Mouse (Mus musculus): ENCODE measurements around the gene Zfp951. TPM values are rescaled to one million over a fixed set of nuclear protein-coding genes. Genes with fewer than 3 reads are reported as not detected.
"Not testable (repeated sequence)": the region's sequence is repeated elsewhere in the genome, so short reads cannot be mapped to it uniquely, and the experiment has no call there.

The Zfp951 gene
- polyA plus RNA-seq (2014; fragmentation: Nextera tagmentation; extraction: Ambion mirVana), result 3.4 and 5.2 TPM in 2 replicates

GRCm38 (mm10) chr5:104859962-104860525 lies at the start of gene Zfp951:
Gene Zfp951, minus strand, starts transcription at chr5:104860070.
- H3K36me3 ChIP-seq (replicated peaks; ENCODE audit: control insufficient read depth, insufficient read depth); H3K27ac ChIP-seq; H3K4me1 ChIP-seq (replicated peaks; ENCODE audit: control insufficient read depth, insufficient read depth, low read length); H3K9me3 ChIP-seq (ENCODE audit: control insufficient read depth, low read length); H3K9ac ChIP-seq; H3K27me3 ChIP-seq (ENCODE audit: control insufficient read depth, insufficient read depth, low read length): not testable (repeated sequence)
- DNase-seq (ENCODE audit: low spot score) (peak; percentile 60), ATAC-seq (ENCODE audit: low FRiP score) (peak; percentile 94)
- H3K4me2 ChIP-seq (replicated peaks), result peak within 1 kb of the TSS; percentile 28
- H3K4me3 ChIP-seq (replicated peaks; ENCODE audit: low read length), result peak within 1 kb of the TSS; percentile 24
- WGBS, result 43% methylated on average over 11 of the region's 12 CpGs

- not testable (repeated sequence) for H3K9me3 ChIP-seq (ENCODE audit: control insufficient read depth, low read length); H3K36me3 ChIP-seq (replicated peaks; ENCODE audit: control insufficient read depth, insufficient read depth); H3K27me3 ChIP-seq (ENCODE audit: control insufficient read depth, insufficient read depth, low read length); H3K9ac ChIP-seq; H3K4me2 ChIP-seq (replicated peaks); DNase-seq (ENCODE audit: low spot score); H3K27ac ChIP-seq; H3K4me3 ChIP-seq (replicated peaks; ENCODE audit: low read length); H3K4me1 ChIP-seq (replicated peaks; ENCODE audit: control insufficient read depth, insufficient read depth, low read length); ATAC-seq (ENCODE audit: low FRiP score)
- WGBS, result 84% methylated on average over 5 of the region's 5 CpGs
Measured at GRCm38 (mm10) chr5:104906556-104906955, 46.7 kb upstream of the Zfp951 start.

GRCm38 (mm10) chr5:104859045-104859961 lies 567 bp downstream of the Zfp951 start:
- Histone ChIP-seq H3K4me2 (replicated peaks) (peak overlapping the region; percentile 22), H3K4me3 (replicated peaks; ENCODE audit: low read length) (peak overlapping the region; percentile 24), H3K9me3 (ENCODE audit: control insufficient read depth, low read length) (peaks cover 14% of the 10 kb centered on the region; the same call in 1 of the 2 replicates)
- not testable (repeated sequence) for H3K4me1 ChIP-seq (replicated peaks; ENCODE audit: control insufficient read depth, insufficient read depth, low read length); H3K9ac ChIP-seq; H3K36me3 ChIP-seq (replicated peaks; ENCODE audit: control insufficient read depth, insufficient read depth); H3K27ac ChIP-seq; DNase-seq (ENCODE audit: low spot score); H3K27me3 ChIP-seq (ENCODE audit: control insufficient read depth, insufficient read depth, low read length)
- ATAC-seq (ENCODE audit: low FRiP score), result peak; percentile 85
- WGBS, result 44% methylated on average over 10 of the region's 15 CpGs

- not testable (repeated sequence) for H3K4me1 ChIP-seq (replicated peaks; ENCODE audit: control insufficient read depth, insufficient read depth, low read length); ATAC-seq (ENCODE audit: low FRiP score); DNase-seq (ENCODE audit: low spot score); H3K4me2 ChIP-seq (replicated peaks); H3K9ac ChIP-seq; H3K27me3 ChIP-seq (ENCODE audit: control insufficient read depth, insufficient read depth, low read length); H3K4me3 ChIP-seq (replicated peaks; ENCODE audit: low read length); H3K27ac ChIP-seq; H3K36me3 ChIP-seq (replicated peaks; ENCODE audit: control insufficient read depth, insufficient read depth)
- WGBS, result 84% methylated on average over 3 of the region's 3 CpGs
- H3K9me3 ChIP-seq (ENCODE audit: control insufficient read depth, low read length), result peaks cover 20% of the 10 kb centered on the region
Measured at GRCm38 (mm10) chr5:104854546-104854945, 5.3 kb downstream of the Zfp951 start.

- H3K4me1 ChIP-seq (replicated peaks; ENCODE audit: control insufficient read depth, insufficient read depth, low read length), result no peaks in the 10 kb centered on the region
- no peaks in the 10 kb centered on the region for H3K36me3 ChIP-seq (replicated peaks; ENCODE audit: control insufficient read depth, insufficient read depth)
- H3K9me3 ChIP-seq (ENCODE audit: control insufficient read depth, low read length), result peaks cover 67% of the 10 kb centered on the region
- no peaks in the 10 kb centered on the region for H3K27me3 ChIP-seq (ENCODE audit: control insufficient read depth, insufficient read depth, low read length)
- H3K4me2 ChIP-seq (replicated peaks), result no peak overlapping the region
- ATAC-seq (ENCODE audit: low FRiP score) (no peak), DNase-seq (ENCODE audit: low spot score) (no peak)
- no peak overlapping the region for H3K9ac ChIP-seq
- H3K27ac ChIP-seq, result no peak overlapping the region
- no peak overlapping the region for H3K4me3 ChIP-seq (replicated peaks; ENCODE audit: low read length)
Measured at GRCm38 (mm10) chr5:104833330-104833729, 26.5 kb downstream of the Zfp951 start.

- H3K9me3 ChIP-seq (ENCODE audit: control insufficient read depth, low read length), result peaks cover 63% of the 10 kb centered on the region
- no peak overlapping the region for H3K9ac ChIP-seq
- WGBS, result 78% methylated on average over 1 of the region's 1 CpGs
- no peaks in the 10 kb centered on the region for H3K27me3 ChIP-seq (ENCODE audit: control insufficient read depth, insufficient read depth, low read length)
- H3K27ac ChIP-seq, result no peak overlapping the region
- no peaks in the 10 kb centered on the region for H3K4me1 ChIP-seq (replicated peaks; ENCODE audit: control insufficient read depth, insufficient read depth, low read length)
- no peak overlapping the region for H3K4me3 ChIP-seq (replicated peaks; ENCODE audit: low read length)
- H3K4me2 ChIP-seq (replicated peaks), result no peak overlapping the region
- ATAC-seq (ENCODE audit: low FRiP score) (no peak), DNase-seq (ENCODE audit: low spot score) (no peak)
- H3K36me3 ChIP-seq (replicated peaks; ENCODE audit: control insufficient read depth, insufficient read depth), result no peaks in the 10 kb centered on the region
Measured at GRCm38 (mm10) chr5:104829611-104830010, 30.3 kb downstream of the Zfp951 start.

GRCm38 (mm10) chr5:104770138-104770537 lies 89.7 kb downstream of the Zfp951 start:
- H3K9ac ChIP-seq; H3K4me1 ChIP-seq (replicated peaks; ENCODE audit: control insufficient read depth, insufficient read depth, low read length); H3K4me2 ChIP-seq (replicated peaks); H3K27me3 ChIP-seq (ENCODE audit: control insufficient read depth, insufficient read depth, low read length); H3K4me3 ChIP-seq (replicated peaks; ENCODE audit: low read length); H3K36me3 ChIP-seq (replicated peaks; ENCODE audit: control insufficient read depth, insufficient read depth); DNase-seq (ENCODE audit: low spot score); ATAC-seq (ENCODE audit: low FRiP score); H3K27ac ChIP-seq: not testable (repeated sequence)
- WGBS, result 84% methylated on average over 6 of the region's 6 CpGs
- peaks cover 18% of the 10 kb centered on the region; the same call in 1 of the 2 replicates for H3K9me3 ChIP-seq (ENCODE audit: control insufficient read depth, low read length)

Other genes with a start within 250 kb of the Zfp951 start
- gene Abcg3, start 122.6 kb upstream of the Zfp951 start, polyA plus RNA-seq (2014; fragmentation: Nextera tagmentation; extraction: Ambion mirVana), result 0.33 and 0.47 TPM in 2 replicates